Comparison of ENCODE assay signal across 10 mouse cellular contexts in genomic region chr2:157418609-157419071, GRCm38 (mm10). TPM values are rescaled to one million over a fixed set of nuclear protein-coding genes. Genes with fewer than 3 reads are reported as not detected.
A peak's percentile ranks its signal among the peaks of the same experiment; 100 is the strongest.
DNase-seq lines count a peak whose midpoint lies in the region; ATAC-seq lines count a peak whose summit lies in the region.
"Had no signal": no experiment of that assay in that cellular context is flagged by ENCODE, and none has a peak within 500 bp of the region (broad histone marks: within the 10 kb centered on the region; RNA-seq: fewer than 3 reads in every experiment).

No protein-coding gene starts in this region.

- H3K27me3 ChIP-seq in hindbrain, embryonic 16.5 days (replicated peaks; ENCODE audit: control insufficient read depth, insufficient read depth, low read length): no peaks in the 10 kb centered on the region

- 0 out of 2 replicates have a peak, but pooled peaks have one; percentile 13 for ATAC-seq in hindbrain, embryonic 16.5 days
- ATAC-seq: liver, postnatal 0 days had no signal

- H3K36me3 ChIP-seq in hindbrain, embryonic 16.5 days (ENCODE audit: control insufficient read depth, insufficient read depth, low read length): no peaks in the 10 kb centered on the region

- 2% methylated on average over 7 of the region's 7 CpGs for WGBS in hindbrain, embryonic 16.5 days

- no peak overlapping the region for H3K4me3 ChIP-seq in hindbrain, embryonic 16.5 days (ENCODE audit: low read length)

- peak; percentile 98 for DNase-seq in R1 (ENCODE audit: low read depth, low spot score)
- peak; percentile 69 for DNase-seq in embryo, embryonic 9.5 days (ENCODE audit: extremely low spot score)
- peak; percentile 56 for DNase-seq in neural tube, embryonic 10.5 days (ENCODE audit: extremely low spot score, low spot score)
- DNase-seq in cerebellum, adult 11-12 months: no peak
- DNase-seq in layer of hippocampus, adult 9-11 months: no peak
- DNase-seq in adipocyte (ENCODE audit: low spot score): no peak
- DNase-seq: cerebellum, postnatal 10 days; gastrocnemius, postnatal 10 days; liver, postnatal 0 days had no signal

- peak overlapping the region; percentile 6; the same call in 1 of the 2 replicates for H3K4me2 ChIP-seq in hindbrain, embryonic 16.5 days (ENCODE audit: low read length)

- peaks cover 13% of the 10 kb centered on the region for H3K4me1 ChIP-seq in hindbrain, embryonic 16.5 days (ENCODE audit: control insufficient read depth, insufficient read depth, low read depth, low read length)

- H3K9me3 ChIP-seq in hindbrain, embryonic 16.5 days (ENCODE audit: control insufficient read depth, low read length): no peaks in the 10 kb centered on the region

- 0 out of 2 replicates have a peak overlapping the region, but pooled peaks have one; percentile 3 for H3K27ac ChIP-seq in hindbrain, embryonic 16.5 days (ENCODE audit: low read depth, low read length)

- H3K9ac ChIP-seq in hindbrain, embryonic 16.5 days (ENCODE audit: low read depth, low read length): peak overlapping the region; percentile 17; the same call in 1 of the 2 replicates
- H3K9ac ChIP-seq: liver, postnatal 0 days had no signal

RNA-seq across cellular contexts. Expression of gene Src, which starts 0.4 kb away (rescaled TPM):
- polyA plus RNA-seq in hindbrain, embryonic 16.5 days (2015; fragmentation: Nextera tagmentation; extraction: Ambion mirVana): 26.5 and 29.9 TPM in 2 replicates

RNA-seq across cellular contexts. Expression of gene Manbal, which starts 51.2 kb away (rescaled TPM):
- 120 and 123 TPM in 2 replicates for polyA plus RNA-seq in hindbrain, embryonic 16.5 days (2015; fragmentation: Nextera tagmentation; extraction: Ambion mirVana)

Comparison
In these comparisons a context has a peak if more than half of its experiments do, and no peak if none do; other contexts are left out.
1. DNase-seq: peak in R1 (single experiment), embryo, embryonic 9.5 days (single experiment) and neural tube, embryonic 10.5 days (single experiment); none in cerebellum, adult 11-12 months (single experiment), layer of hippocampus, adult 9-11 months (single experiment) and adipocyte (single experiment).